Mouse (Mus musculus): Measurements from ENCODE around the gene Olfr1158.
"Not testable (repeated sequence)": the region's sequence is repeated elsewhere in the genome, so short reads cannot be mapped to it uniquely, and the experiment has no call there.

The Olfr1158 gene

GRCm38 (mm10) chr2:87989813-87990212 is at the start of gene Olfr1158:
Gene Olfr1158, plus strand, starts transcription at chr2:87990113.
- no peak for DNase-seq (ENCODE audit: low read depth)

GRCm38 (mm10) chr2:87945037-87945436 is 44.9 kb upstream of the Olfr1158 start, which contains the start of gene Olfr1155:
Gene Olfr1155, minus strand, starts transcription at chr2:87945137.
- DNase-seq (ENCODE audit: low read depth), result no peak

GRCm38 (mm10) chr2:87953000-87953399 is 36.9 kb upstream of the Olfr1158 start, which contains the start of gene Olfr1156:
Gene Olfr1156, minus strand, starts transcription at chr2:87953100.
- no peak for DNase-seq (ENCODE audit: low read depth)

- no peak for DNase-seq (ENCODE audit: low read depth)
Measured at GRCm38 (mm10) chr2:87968199-87968598, 21.7 kb upstream of the Olfr1158 start, which contains the start of gene Olfr1157. Gene Olfr1157, minus strand, starts transcription at chr2:87968299.

- no peak for DNase-seq (ENCODE audit: low read depth)
Measured at GRCm38 (mm10) chr2:87974563-87974962, 15.3 kb upstream of the Olfr1158 start, which contains the start of gene Olfr74. Gene Olfr74, minus strand, starts transcription at chr2:87974663.

- DNase-seq (ENCODE audit: low read depth), result no peak
Measured at GRCm38 (mm10) chr2:88007515-88008318, 17.8 kb downstream of the Olfr1158 start, which contains the start of gene Olfr1160. Gene Olfr1160, minus strand, starts transcription at chr2:88008268.

- DNase-seq (ENCODE audit: low read depth), result not testable (repeated sequence)
Measured at GRCm38 (mm10) chr2:88022474-88022873, 32.6 kb downstream of the Olfr1158 start, which contains the start of gene Olfr1161. Gene Olfr1161, plus strand, starts transcription at chr2:88022774.

GRCm38 (mm10) chr2:88037599-88037998 is 47.7 kb downstream of the Olfr1158 start, which contains the start of gene Olfr73:
Gene Olfr73, minus strand, starts transcription at chr2:88037699.
- DNase-seq (ENCODE audit: low read depth), result no peak

Data from NIH3T3 (cell line).